Mouse (Mus musculus) CH12F3 (cell line): Measurements from ENCODE around the gene Pmvk.
"Not testable (repeated sequence)": the region's sequence is repeated elsewhere in the genome, so short reads cannot be mapped to it uniquely, and the experiment has no call there.

Source experiments
- in situ Hi-C: fragments of 300-500 bp; cut with MboI; formaldehyde crosslinking; loops from 2 replicates; pipeline ENCODE4 v1.14.3; 2020; ENCODE audit warnings: low sequenced_read_pairs

Gene Pmvk

DNA sequence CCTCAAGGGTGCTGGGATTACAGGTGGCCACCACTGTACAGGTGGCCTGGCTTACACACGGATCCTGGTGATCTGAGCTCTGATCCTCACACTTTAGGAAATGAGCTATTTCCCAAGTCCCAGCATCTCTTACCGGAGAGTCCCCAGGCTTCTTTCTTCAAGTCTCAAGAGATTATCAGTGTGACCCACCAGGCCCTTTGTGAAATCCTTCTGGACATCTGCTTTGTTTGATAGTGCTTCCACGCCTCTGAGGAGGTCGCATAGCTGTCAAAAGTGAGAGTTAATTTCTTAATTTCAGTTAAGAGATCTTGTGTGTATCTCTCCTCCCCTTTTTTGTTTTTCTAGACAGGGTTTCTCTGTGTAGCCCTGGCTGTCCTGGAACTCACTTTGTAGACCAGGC lies 28.5 kb upstream of the Pmvk start:
- in situ Hi-C loops = no loop called here

DNA sequence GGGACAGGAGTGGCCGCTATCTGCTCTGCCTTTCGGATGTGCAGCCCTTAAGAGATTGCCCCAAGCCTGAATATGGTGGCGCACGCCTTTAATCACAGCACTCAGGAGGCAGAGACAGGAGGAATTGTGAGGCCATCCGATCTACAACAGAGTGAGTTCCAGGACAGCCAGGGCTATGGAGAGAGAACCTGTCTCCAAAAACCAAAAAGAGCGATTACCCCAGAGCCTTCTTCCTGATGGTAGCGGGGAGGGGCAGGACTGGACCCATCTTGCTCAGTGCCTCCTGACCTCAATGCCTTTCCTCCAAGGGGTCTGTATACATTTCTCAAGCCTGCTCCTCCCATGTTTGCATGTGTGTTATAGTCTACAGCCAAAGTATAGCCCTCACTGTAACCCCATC lies 25.3 kb upstream of the Pmvk start:
- in situ Hi-C loops = not testable (repeated sequence)

DNA sequence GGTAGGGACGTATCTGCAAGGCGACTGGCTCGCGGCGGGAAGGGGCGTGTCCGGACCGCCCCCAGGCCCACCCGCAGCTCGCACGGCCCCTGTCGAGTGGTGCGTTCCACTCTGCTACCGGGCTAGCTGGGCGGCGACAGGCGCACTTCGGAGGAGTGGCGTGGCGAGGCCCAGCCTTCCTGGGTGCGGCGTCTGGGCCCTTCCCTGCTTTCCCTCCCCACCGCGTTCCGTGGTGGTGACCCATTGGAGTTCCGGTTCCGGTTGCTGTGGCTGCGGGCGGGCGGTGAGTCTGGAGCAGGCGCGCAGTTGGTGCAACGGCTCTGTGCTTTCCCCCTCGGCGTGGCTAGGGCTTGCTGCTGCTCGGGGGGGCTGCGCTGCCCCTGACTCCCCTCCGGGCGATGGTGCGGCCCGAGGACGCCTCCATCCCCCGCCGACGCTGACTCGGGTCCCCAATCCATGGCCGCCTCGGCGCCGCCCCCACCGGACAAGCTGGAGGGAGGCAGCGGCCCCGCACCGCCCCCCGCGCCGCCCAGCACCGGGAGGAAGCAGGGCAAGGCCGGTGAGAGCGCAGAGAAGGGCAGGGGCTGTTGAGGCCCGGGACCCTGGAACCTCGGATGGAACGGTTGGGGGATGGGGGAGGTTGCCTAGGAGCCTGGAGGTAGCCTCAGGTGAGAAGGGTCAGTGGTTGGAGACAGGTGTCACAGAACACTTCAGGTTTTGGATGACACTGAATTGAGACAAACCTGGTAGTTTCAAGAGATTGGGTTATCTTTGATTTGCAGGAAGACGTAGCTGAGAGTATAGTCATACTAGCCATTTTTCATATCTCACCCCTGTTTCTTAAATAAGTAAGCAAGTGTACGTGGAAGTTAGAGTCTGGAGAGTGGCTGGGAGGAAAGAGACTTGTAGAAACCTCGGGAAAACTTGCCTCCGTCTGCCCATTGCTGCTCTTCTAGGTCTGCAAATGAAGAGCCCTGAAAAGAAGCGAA lies 23.9 kb upstream of the Pmvk start, which contains the start of gene Pygo2:
TSS of gene Pygo2 (plus strand) at position 44 of the 989 bp plus-strand sequence.
- in situ Hi-C loops = no loop called here

DNA sequence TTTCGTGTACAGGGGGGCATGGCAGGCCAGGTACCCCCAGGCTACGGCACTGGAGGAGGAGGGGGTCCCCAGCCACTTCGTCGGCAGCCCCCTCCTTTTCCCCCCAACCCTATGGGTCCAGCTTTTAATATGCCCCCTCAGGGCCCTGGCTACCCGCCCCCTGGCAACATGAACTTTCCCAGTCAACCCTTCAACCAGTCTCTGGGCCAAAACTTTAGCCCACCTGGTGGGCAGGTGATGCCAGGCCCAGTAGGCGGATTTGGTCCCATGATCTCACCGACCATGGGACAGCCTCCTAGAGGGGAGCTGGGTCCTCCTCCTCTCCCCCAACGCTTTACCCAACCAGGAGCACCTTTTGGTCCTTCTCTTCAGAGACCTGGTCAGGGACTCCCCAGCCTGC lies 21.7 kb upstream of the Pmvk start:
- in situ Hi-C loops = no loop called here

DNA sequence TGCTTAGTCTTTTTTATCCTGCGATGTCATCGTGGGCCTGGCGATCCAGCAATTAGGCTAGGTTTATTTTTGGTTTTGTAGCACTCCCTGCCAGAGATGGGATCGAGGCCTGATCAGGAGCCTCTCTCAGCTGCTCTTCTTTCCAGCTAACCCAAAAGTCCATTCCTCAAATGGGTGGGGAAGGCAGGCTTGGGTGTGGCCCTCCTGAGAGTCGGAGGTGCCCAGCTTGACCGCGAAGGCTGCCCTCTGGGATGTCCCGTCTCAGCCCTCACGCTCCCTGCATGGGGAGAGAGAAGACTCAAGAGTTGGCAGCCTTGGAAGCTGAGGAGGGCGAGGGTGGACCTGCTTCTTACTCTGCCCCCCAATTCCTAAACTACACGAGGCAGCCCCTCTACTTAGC lies 19.8 kb upstream of the Pmvk start:
- in situ Hi-C loops = no loop called here

DNA sequence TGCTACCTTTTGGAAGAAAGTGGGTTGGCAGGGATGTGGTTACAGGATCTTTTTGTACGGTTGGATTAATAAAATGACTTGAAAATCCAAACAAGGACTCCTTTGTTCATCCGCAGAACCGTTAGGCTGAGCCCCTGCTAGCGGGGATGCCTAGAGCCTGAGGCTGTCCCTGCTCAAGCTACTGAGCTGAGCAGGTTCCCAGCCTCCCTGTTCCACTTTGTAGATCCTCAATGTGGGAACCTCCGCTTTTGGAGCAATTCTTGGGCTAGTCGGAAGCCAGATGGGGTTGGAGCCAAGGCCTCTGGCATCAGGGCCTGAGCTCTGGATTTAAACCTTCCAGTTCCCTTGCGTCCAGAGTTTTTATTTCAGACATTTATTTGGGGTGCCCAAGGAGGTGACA lies 19.3 kb upstream of the Pmvk start:
- in situ Hi-C loops = no loop called here

DNA sequence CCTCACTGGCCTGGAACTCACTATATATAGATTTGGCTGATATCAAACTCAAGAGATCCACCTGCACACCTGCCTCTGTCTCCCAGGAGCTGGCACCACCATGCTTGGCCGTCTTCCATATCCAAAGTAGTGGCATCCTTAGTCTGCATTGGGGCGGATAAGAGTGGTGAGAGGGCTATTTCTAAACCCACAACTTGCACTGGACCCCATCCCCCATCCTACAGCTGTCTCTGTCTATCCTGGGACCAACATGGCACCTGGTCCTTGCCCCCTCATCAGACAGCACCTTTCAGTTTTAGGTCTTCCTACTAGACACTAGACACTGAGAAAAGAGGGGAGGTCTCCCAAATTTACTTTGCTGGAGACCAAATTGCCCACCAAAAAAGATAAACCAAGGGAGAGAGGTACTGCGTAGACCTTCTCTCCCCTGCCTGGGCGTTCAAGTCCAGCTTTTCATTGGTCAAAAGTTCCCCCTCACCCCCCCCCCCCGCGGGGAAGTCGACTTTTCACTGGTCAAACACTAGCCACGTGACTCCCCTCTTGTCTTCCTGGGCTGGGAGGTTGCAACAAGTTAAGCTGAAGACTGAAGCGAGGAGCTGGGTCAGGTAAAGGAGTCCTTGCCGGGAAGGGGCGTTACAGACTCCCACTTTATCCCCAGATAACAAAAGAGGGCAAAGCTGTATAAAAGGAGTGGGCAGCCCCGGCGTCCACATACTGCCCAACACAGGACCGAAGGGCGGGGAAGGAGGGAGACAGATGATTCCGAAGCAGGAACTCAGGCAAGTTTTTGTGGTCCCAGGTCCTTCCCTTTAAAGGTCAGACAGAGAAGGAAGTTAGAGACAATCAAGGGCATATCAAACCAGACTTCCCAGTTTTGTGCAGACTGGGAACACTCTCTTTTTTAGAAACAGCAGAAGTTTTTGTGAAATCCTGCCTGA lies 17.9 kb upstream of the Pmvk start, which contains the start of gene Pbxip1:
TSS of gene Pbxip1 (plus strand) at position 531 of the 938 bp plus-strand sequence.
- in situ Hi-C loops = no loop called here

DNA sequence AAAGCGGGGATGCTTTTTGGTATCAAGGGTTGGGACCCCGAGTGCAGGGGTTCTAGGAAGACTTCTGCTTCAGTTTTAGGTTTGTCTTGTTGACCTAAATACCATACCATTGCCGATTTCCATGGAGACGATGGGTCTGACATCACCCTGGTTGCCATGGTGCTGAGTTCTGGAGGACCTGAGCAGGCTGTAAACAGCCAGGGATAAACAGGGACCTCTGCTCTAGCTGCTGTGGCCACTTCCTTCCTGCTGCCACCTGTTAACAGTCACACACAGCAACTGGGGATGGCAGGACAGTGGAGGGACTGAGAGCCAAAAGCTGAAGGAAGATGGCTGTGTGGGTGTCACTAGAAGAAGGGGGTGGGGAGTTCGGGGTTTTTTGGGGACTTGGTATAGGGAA lies 17.1 kb upstream of the Pmvk start:
- in situ Hi-C loops = no loop called here

DNA sequence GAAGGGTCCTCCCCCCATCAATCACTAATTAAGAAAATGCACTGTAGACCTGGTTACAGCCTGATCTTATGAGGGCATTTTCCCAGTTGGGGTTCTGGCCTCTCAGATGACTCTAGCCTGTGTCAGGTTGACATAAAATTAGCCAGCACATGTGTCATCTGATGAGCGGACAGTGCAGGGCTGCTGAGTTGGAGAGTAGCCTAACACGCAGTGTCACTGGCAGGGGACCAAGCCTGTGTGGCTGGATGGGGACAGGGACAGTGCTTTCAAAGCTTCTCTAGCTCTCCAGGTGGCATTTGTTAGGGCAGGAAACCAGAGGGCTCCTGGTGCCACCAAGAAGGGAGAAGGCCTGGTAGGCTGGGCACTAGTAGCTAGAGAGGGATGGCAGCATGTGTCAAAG lies 13.7 kb upstream of the Pmvk start:
- in situ Hi-C loops = no loop called here

DNA sequence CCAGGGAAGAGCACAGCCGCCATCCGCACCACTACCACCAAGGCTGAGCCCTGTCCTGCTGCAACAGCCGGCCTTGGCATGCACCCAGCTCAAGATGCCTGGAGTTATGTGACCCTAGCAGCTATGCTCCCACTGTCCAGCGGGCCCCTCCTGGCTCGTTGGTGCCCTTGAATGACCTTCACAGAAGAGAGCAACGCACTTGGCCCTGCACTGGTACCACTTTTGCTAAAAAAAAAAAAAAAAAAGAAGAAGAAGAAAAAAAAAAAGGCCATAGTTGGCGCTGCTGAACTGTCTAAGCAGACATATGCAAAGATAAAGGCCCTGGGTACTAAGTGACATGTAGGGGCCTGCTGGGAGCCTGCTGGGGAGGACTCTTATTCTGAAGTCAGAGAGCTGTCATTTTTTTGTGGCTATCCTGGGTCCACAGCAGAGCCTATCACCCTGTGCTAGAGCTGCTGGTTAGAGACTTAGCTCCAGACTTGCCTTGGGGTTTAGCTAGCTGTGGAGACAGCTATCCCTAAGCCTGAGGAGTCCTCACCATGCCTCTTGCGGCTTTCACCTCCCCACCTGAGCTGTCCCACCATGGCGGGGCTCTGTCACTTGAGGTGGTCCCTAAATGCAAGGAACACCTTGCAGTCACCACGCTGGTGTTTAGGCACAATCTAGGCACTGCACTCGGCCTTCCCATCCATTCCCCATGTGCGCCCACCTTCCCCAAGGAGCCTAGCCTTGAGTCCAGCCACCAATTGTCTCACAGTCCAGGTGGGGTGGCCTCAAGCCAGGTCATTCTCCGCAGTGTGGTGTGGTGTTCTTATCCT lies 5.4 kb upstream of the Pmvk start:
- in situ Hi-C loops = no loop called here

DNA sequence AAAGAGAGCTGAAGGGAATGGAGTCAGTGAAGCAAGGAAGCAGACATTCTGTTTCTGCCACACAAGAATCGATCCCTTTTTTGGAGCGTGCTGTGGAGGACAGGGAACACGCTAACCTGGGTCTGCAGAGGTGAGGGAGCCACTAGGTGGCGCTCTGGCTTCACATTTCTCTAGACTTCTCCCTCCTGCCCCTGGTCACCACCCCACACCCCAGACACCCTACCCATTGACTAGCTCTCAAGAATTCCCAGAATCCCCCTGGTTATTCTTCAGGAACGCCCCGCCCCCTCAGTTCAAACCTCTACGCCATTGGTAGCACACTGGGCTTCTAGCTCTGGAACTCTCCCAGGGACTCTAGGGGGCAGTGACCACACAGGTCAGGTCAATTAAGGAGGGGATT lies 4.8 kb upstream of the Pmvk start:
- in situ Hi-C loops = no loop called here

DNA sequence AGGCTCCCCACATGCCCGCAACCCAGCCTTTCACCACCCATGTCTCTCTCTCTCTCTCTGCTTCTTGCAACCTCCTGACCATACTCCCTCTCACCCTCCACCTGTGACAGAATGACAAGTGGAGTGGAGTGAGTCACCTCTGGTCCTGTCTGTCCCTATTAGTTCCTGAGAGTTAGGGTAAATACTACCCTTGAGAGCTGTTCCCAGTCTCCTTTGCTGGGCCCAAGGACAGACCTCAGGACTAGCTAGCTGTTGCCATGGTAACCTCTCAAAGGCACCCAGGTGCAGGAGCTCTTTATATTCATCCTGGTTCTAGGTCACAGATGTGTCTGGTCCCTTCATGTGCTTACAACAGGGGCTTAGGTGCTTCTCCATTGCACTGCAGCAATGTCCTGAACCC lies 2.4 kb upstream of the Pmvk start:
- in situ Hi-C loops = no loop called here

DNA sequence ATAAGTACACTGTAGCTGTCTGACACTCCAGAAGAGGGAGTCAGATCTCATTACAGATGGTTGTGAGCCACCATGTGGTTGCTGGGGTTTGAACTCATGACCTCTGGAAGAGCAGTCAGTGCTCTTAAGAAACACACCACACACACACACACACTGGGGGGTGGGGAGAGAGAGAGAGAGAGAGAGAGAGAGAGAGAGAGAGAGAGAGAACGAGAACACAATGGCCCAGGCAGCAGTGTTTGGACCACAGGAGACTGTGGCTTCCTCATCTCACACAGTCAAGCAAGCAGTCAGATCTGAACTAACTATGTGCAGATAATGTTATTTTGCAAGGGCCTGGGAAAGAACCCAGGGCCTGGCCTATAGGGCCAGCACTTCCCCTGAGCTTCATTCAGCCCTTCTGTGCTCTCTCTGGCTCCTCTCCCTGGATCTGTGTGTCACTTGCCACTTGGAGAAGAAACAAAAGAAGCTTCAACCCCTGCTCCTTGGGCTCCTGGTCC lies 1.5 kb downstream of the Pmvk start:
- in situ Hi-C loops = no loop called here

DNA sequence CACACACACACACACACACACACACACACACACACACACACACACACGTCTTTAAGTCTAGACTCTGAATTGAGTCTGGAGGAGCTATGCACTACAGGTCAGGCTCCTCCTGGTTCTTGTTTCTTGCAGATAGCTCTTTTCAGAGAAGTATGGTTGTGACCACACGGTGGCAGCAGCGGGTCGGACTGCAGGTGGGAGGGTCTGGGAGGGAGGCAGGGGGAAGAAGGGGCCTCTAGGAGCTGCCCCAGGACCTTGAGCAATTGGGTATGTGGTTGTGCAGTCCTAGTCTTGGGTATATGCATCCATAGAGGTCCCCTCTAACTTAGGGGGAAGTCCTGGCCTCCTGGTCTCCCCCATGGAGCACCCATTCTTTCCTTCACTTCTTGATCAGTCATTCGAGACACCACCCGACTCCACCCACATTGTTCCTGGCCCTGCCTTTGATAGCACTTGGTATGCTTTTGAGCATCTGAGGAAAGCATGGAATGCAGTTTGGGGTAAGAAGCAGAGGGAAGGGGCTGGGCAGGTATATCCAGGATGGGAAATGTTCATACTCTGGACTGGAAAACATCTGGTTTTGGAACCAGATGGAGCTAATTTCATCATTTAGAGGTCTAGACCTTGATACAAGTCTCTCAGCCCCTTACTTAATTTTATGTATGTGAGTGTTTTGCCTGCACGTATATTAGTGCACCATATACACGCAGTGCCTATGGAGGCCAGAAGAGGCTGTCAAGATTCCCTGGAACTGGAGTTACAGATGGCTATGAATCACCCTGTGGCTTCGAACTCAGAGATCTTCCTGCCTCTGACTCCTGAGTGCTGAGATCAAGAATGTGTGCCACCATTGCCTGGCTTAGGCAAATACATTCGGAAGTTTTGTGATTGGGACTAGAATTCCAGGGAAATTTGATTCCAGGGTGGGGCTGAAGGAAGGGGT lies 2.7 kb downstream of the Pmvk start:
- in situ Hi-C loops = no loop called here

DNA sequence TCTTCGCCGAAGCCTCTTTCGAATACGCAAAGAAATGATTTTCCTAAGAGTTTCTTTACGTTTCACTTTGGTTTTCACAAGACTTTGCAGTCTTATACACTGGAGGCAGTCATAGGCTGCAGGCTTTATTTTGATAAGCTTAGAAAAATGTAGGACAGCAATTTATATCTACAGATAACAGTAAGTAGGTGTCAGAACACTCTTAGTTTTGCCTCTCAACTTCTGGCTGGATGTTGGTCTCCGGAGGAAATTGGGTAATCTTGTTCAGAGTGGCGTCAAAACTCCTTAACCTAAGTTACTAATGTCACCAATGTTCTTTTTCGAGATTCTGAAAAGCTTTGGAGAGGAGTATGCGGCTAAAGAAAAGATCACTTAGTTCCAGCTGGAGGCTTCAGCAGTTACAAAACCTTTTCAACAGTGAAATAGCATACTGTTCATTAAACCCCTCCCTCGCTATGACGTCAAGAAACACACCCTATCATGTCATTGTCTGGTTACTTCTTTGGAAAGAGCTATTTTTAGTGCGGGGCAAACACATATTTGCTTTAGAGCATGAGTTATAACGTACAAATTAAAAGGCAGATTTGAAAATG lies 4.1 kb downstream of the Pmvk start:
- in situ Hi-C loops = no loop called here

DNA sequence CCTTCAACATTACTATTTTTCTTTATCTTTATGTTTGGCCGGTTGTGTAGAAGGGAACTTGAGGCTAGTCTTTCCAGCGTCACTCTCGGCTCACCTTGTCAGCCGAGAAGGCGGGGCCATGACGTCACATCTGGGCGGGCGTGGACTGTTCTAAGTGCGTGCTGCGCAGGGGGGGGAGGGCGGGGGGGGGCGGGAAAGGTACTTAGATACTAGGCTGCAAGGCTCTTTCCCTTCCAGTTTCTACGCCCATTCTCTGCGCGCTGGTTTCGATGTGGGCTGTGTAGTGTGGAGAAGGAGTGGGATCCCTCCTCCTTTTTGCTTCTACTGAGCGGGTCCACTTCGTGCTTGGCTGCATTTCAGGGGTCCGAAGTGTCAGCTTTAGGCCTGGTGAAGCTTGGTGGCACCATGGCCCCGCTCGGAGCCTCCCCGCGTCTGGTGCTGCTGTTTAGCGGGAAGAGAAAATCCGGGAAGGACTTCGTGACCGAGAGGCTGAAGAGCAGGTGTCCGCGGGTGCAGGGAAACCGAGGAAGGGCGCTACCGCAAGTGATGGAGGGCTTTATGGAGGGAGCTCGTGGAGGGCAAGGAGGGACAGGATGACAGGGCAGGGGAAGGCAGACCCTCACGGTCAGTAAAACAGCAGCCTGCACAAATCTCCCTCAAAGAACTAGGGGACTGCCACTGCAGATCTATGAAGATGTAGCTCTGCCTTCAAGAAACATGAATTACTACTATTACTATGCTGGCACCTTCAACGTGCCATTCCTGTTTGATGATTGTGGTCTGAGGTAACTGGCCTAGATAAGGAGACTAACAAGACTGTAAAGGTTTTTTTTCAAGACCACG lies 4.8 kb downstream of the Pmvk start:
- in situ Hi-C loops = no loop called here

DNA sequence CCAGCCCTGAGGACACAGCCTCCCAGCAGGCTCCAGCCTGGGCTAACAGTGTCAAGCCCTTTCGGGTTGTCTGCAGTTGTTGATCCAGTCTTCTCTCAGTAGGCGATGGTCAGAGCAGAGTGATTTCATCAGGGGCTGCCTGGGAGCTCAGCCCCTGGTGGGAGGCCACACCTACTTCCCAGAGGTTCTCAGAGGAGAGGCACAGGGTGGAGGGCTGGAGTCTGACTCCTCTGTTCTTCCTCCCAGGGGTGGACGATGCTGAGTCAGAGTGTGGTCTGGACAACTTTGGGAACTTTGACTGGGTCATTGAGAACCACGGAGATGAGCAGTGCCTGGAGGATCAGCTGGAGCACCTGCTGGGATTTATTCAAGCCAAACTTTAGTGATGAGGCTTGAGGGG lies 13.9 kb downstream of the Pmvk start:
- in situ Hi-C loops = no loop called here

DNA sequence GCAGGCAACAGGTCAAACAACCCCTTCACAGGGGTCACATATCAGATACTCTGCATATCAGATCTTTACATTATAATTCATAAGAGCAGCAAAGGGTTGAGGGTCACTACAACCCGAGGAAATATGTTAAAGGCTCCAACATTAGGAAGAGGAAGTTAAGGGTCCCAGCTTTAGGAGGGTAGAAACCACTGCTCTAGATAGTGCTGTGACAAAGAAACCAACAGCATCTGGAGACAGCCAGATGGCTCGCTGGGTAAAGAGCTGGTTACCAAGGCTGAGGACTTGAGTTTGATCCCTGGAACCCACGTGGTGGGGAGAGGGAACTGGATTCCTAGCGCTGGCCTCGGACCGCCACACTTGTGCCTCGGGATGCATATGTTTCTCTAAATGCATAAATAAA lies 17.9 kb downstream of the Pmvk start:
- in situ Hi-C loops = no loop called here
